Mouse (Mus musculus) forelimb bud, embryonic 11.5 days (tissue): ENCODE results near the gene Tbc1d14.

Source experiments
- DNase-seq: peaks from one replicate; pipeline ENCODE4 v3.0.0-alpha.2; 2012; ENCODE audit warnings: low read depth, low spot score

The Tbc1d14 gene

GRCm38 (mm10) chr5:36556289-36556688 is 36.8 kb downstream of the Tbc1d14 start:
- DNase-seq = no peak

- no peak for DNase-seq
These were observed 38.6 kb downstream of the Tbc1d14 start for GRCm38 (mm10) chr5:36554496-36554895.

GRCm38 (mm10) chr5:36553886-36554285 is 39.2 kb downstream of the Tbc1d14 start:
- DNase-seq = no peak

DNA sequence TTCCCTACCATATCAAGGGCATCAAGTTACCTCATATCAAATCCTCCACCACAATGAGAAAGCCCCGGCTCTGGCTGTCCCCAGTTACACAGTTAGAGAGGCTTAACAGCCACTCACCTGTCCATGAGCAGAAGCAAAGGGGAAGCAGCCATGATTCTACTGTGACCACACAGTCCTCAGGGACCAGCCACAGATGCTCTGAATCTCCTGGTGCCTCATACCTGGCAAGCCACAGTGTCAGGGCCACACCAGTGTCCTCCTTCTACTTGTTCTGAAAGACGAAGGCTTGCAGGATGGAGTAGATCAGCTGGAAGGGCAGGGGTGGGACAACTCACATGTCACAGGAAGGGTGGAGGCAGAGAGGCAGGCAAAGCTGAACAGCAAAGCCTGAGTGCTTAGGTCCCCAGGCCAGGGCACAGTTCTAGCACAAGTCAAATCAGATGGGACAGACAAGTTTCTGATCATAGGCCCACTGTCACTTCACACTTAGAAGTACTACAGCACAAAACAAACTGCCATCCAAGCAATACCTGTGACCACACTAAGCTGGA is 39.9 kb downstream of the Tbc1d14 start:
- DNase-seq = no peak

DNA sequence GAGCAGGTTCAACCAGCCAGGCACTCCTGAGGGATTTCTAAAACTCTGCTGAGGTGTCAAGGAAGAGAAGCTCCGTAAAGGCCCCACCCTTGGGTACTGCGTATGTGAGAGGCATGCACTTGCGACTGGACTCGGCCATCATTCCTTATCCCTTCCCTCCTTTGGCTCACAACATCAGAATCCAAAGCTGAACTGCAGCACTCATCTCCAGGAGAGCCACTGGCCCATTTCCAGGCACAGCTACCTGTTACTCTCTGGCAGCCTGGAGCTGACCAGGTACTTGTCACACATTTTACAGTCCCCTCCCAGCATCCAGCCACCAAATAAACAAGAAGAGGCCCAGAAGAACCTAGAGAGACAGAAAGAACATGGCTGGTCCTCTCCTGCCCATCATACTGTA is 40.7 kb downstream of the Tbc1d14 start:
- DNase-seq = no peak

- DNase-seq = no peak
These were observed 43.8 kb downstream of the Tbc1d14 start for GRCm38 (mm10) chr5:36549243-36549642.

DNA sequence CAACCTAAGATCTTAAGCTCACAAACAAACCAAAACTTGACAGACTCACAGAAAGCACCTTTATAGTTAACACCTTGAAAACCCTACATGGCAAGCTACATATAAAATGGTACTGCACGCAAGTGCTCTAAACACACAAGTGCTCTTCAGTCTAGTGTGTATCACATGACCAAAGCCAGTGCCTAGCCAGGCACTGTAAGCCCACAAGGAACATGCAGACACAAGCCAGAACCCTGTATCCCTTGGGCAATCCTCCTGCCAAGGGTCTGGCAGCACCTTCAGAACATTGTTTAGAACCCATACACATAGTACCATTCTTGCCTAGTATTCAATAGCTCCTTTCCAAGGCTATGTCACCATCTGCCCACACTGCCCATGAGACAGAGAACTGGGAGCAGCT is 48.3 kb downstream of the Tbc1d14 start:
- DNase-seq = no peak

- DNase-seq = no peak
These were observed 52.1 kb downstream of the Tbc1d14 start for GRCm38 (mm10) chr5:36540928-36541327.

- peak; percentile 46 for DNase-seq
These were observed 54.4 kb downstream of the Tbc1d14 start for GRCm38 (mm10) chr5:36538576-36539187.

DNA sequence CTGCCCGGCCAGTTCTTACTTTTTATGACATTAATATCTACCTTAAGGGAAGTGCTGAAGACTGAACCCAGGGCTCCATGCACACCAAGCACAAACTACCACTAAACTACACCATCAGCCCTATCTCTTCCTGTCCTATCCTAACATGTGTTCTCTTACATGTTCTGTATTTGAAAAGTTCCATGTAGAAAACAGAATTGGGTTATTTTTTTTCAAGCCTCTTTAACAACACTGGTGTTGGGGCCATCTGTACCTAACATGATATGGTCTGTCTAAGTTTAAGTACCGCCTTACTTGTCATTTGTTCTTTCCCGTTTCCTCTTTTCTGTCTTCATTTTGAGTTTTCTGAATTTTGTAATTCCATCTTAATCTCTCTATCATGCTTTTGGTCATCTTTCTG is 56.7 kb downstream of the Tbc1d14 start:
- no peak for DNase-seq

GRCm38 (mm10) chr5:36535438-36536176 is 57.5 kb downstream of the Tbc1d14 start:
- no peak for DNase-seq

GRCm38 (mm10) chr5:36534455-36535030 is 58.5 kb downstream of the Tbc1d14 start:
- DNase-seq = no peak

DNA sequence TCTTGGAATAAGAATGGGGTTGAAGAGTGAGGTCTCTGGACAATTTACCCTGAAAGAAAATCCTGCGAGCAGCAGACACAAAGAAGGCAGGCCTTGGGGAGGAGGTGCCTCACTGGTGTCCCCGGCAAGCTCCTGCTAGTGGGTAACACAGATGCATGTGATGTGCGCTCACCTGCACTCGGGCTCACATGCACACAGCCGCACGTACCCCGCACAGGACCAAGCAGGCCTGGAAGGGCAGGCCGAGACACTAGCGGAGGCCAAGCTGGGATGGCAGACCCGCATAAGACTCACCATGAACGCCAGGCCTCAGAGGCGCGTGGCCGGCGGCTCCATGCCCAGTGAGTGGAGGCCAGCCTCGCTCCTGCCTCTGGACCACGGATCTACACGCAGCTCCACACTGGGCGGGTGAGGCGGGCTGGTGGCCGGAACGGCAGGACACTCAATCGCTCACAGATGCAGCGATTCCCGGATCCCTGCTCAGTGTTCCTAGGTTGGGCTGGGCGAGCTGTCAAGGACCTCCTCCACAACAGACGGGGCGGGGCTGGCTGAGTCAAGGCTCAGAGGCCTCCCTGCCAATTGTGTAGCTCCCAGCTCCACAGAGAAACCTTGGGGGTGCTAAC is 62.8 kb downstream of the Tbc1d14 start:
- DNase-seq = peak; percentile 88

DNA sequence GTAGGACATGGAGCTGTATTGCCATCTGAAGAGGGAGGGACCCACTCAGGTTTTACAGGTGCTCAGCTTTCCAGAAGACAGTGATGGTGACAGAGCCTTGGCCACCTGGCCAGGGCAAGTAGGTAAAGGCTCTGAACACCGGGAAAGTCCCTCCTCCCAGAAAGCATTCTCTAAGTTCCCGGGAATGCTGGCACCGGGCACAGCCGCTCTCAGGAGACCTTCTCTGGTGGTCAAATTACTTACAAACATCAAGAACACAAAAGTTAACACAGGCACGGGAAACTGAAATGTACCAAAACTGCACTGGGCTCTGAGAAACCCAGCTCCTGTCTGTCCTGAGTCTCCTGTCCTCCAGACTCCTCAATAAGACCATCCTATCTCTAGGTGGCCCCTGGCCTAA is 63.4 kb downstream of the Tbc1d14 start:
- no peak for DNase-seq

DNA sequence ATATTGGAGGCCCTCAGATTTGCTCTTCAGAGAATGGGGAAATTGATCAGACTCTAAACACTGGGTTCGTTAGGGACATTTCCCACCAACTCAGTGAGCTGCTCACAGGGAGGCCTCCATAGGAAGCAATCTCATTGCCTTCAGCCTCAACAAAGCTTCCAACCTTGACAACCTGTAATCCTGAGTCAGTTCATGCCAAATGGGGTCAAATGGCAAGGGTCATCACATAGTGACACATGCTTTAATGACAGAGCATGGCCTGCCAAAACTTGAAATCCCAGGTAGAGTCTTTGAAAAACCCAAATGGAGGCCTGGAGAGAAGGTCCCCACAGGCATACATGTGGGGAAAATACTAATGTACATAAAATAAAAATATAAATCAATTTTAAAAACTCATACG is 66.2 kb downstream of the Tbc1d14 start:
- DNase-seq = no peak

GRCm38 (mm10) chr5:36526274-36526673 is 66.8 kb downstream of the Tbc1d14 start:
- DNase-seq = no peak

- DNase-seq = no peak
These were observed 67.9 kb downstream of the Tbc1d14 start for GRCm38 (mm10) chr5:36525216-36525615.

DNA sequence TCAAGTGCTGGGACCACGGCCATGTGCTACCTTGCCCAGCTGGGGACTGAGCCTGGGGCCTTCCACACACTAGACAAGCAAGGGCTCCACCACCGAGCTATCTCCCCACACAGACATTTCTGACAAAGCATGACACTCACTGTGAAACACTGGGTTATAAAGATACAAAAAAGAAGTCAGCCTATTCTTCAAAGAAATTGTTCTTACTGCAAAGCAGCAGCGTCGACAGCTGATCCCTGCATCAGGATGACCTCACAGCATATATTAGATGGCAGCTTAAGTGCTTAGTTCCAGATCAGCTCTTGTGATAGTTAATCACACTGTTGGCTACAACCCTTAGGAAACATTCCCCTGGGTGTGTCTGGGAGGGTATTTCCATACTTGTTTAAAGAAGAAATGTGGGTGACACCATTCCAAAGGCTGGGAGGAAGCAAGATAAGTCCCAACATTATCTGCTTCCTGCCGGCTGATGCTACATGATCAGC is 69.8 kb downstream of the Tbc1d14 start:
- DNase-seq = no peak

GRCm38 (mm10) chr5:36522782-36523181 is 70.3 kb downstream of the Tbc1d14 start:
- no peak for DNase-seq

GRCm38 (mm10) chr5:36519751-36520150 is 73.3 kb downstream of the Tbc1d14 start:
- DNase-seq = no peak

GRCm38 (mm10) chr5:36517596-36517995 is 75.5 kb downstream of the Tbc1d14 start:
- DNase-seq = no peak

DNA sequence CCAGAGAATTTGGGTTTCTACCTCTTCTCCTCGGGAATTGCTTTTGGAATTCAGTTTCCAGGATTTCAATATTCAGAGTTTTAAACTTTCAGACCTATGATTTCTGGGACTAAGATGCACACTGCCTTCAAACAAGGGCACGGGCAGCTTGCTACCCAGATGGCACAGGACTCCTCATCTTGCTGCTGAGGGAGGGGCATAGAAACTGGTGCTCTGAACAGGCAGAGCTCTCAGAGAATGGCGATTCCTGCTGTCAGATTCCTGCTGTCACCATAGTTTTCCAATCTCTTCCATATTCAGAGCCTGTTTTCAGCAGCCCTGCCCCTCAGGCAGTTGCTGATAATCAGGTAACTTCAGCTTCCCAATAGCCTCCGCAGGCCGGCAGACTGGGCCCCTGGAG is 77.5 kb downstream of the Tbc1d14 start:
- no peak for DNase-seq
